8 mouse cellular contexts compared by ENCODE assay signal in genomic region chrX:38249640-38250351, GRCm38 (mm10). TPM values are rescaled to one million over a fixed set of nuclear protein-coding genes. Genes with fewer than 3 reads are reported as not detected.
DNase-seq lines count a peak whose midpoint lies in the region; ATAC-seq and TF ChIP-seq lines count a peak whose summit lies in the region.

No protein-coding gene starts in this region.

- ATAC-seq in G1E (ENCODE audit: extremely low read depth, insufficient number of reproducible peaks, low FRiP score, poor library complexity, severe bottlenecking): no peak
- no peak for ATAC-seq in liver, postnatal 0 days
- ATAC-seq in neural tube, embryonic 13.5 days (ENCODE audit: low read depth): 0 out of 2 replicates have a peak, but pooled peaks have one; percentile 28
- ATAC-seq in erythroid progenitor cell, adult 5-6 weeks (replicated peaks; ENCODE audit: low FRiP score, poor library complexity, severe bottlenecking): no peak

- peaks cover 4% of the 10 kb centered on the region; the same call in 1 of the 2 replicates for H3K4me1 ChIP-seq in G1E (ENCODE audit: insufficient read depth, low read depth, low read length)
- H3K4me1 ChIP-seq in kidney, adult 2 months (ENCODE audit: control insufficient read depth, insufficient read depth, low read length): no peaks in the 10 kb centered on the region
- H3K4me1 ChIP-seq in liver, postnatal 0 days (ENCODE audit: insufficient read depth): no peaks in the 10 kb centered on the region
- peaks cover 21% of the 10 kb centered on the region for H3K4me1 ChIP-seq in neural tube, embryonic 13.5 days (replicated peaks)

- TF ChIP-seq POLR2A in kidney, adult 2 months (IDR thresholded peaks at IDR 0.05; ENCODE audit: low read depth, low read length): no peak

- no peak for TF ChIP-seq EP300 in liver, postnatal 0 days (IDR thresholded peaks at IDR 0.05; ENCODE audit: low read depth)

- H3K4me2 ChIP-seq in liver, postnatal 0 days (ENCODE audit: low read depth, low read length): 0 out of 2 replicates have a peak overlapping the region, but pooled peaks have one; percentile 66
- H3K4me2 ChIP-seq in neural tube, embryonic 13.5 days: peak overlapping the region; percentile 70

- no peak overlapping the region for H3K27ac ChIP-seq in kidney, adult 2 months (ENCODE audit: insufficient read depth, low read depth, low read length)
- H3K27ac ChIP-seq in liver, postnatal 0 days (ENCODE audit: low read depth): no peak overlapping the region
- no peak overlapping the region for H3K27ac ChIP-seq in neural tube, embryonic 13.5 days (replicated peaks)

- no peaks in the 10 kb centered on the region for H3K9me3 ChIP-seq in G1E (replicated peaks)
- no peaks in the 10 kb centered on the region for H3K9me3 ChIP-seq in liver, postnatal 0 days (ENCODE audit: low read length)
- H3K9me3 ChIP-seq in neural tube, embryonic 13.5 days: no peaks in the 10 kb centered on the region

- no peaks in the 10 kb centered on the region for H3K36me3 ChIP-seq in G1E (replicated peaks)
- no peaks in the 10 kb centered on the region for H3K36me3 ChIP-seq in kidney, adult 2 months (ENCODE audit: control insufficient read depth, insufficient read depth, low read length)
- no peaks in the 10 kb centered on the region for H3K36me3 ChIP-seq in liver, postnatal 0 days (replicated peaks; ENCODE audit: insufficient read depth, low read length)
- no peaks in the 10 kb centered on the region for H3K36me3 ChIP-seq in neural tube, embryonic 13.5 days

- peak; percentile 34 for TF ChIP-seq CTCF in G1E (IDR thresholded peaks at IDR 0.05; ENCODE audit: low read depth, low read length)
- TF ChIP-seq CTCF in kidney, adult 2 months (conservative IDR thresholded peaks at IDR 0.05; ENCODE audit: insufficient read depth, insufficient read length, low read depth, low read length): peak; percentile 56
- TF ChIP-seq CTCF in liver, postnatal 0 days (IDR thresholded peaks at IDR 0.05; ENCODE audit: low read depth): peak; percentile 66

- peaks cover 15% of the 10 kb centered on the region; the same call in 1 of the 2 replicates for H3K27me3 ChIP-seq in G1E (ENCODE audit: insufficient read depth, low read length)
- no peaks in the 10 kb centered on the region; the same call in 1 of the 2 replicates for H3K27me3 ChIP-seq in kidney, adult 2 months (replicated peaks; ENCODE audit: control insufficient read depth, insufficient read depth, low read length)
- peaks cover 12% of the 10 kb centered on the region; the same call in 1 of the 2 replicates for H3K27me3 ChIP-seq in liver, postnatal 0 days (ENCODE audit: insufficient read depth, low read length)
- H3K27me3 ChIP-seq in neural tube, embryonic 13.5 days: peaks cover 5% of the 10 kb centered on the region; the same call in 1 of the 2 replicates

- no peak overlapping the region for H3K4me3 ChIP-seq in G1E (ENCODE audit: low read depth, low read length)
- no peak overlapping the region for H3K4me3 ChIP-seq in kidney, adult 2 months (ENCODE audit: insufficient read depth, low read depth, low read length)
- H3K4me3 ChIP-seq in liver, postnatal 0 days (ENCODE audit: low read depth, low read length): no peak overlapping the region
- H3K4me3 ChIP-seq in neural tube, embryonic 13.5 days: peak overlapping the region; percentile 46

- peak; percentile 71 to 73 for DNase-seq in B cell, adult 2 months
- DNase-seq in G1E (ENCODE audit: low spot score): peak; percentile 3
- DNase-seq in cerebellum, postnatal 14 days: peak; percentile 44 to 74
- peak; percentile 56 for DNase-seq in gastrocnemius, postnatal 10 days
- peak; percentile 18 for DNase-seq in kidney, adult 2 months
- peak; percentile 59 for DNase-seq in liver, postnatal 0 days

- H3K9ac ChIP-seq in liver, postnatal 0 days (replicated peaks): no peak overlapping the region
- peak overlapping the region; percentile 70; the same call in 1 of the 2 replicates for H3K9ac ChIP-seq in neural tube, embryonic 13.5 days

- WGBS in kidney, adult 2 months: 16% methylated on average over 16 of the region's 16 CpGs
- 17% methylated on average over 16 of the region's 16 CpGs for WGBS in liver, postnatal 0 days (ENCODE audit: insufficient replicate concordance)
- WGBS in neural tube, embryonic 13.5 days: 20% methylated on average over 14 of the region's 16 CpGs

RNA-seq across cellular contexts. Expression of gene Tmem255a, which starts 2.4 kb away (rescaled TPM):
- total RNA-seq in G1E (2014; fragmentation: Nextera tagmentation): not detected in 2 replicates
- 0.11 and 0.12 TPM in 2 replicates for total RNA-seq in G1E (2017)
- polyA plus RNA-seq in G1E (2012): not detected in 2 replicates
- 10 to 100 TPM in 1 of 2 experiments, 1 to 10 TPM in 1; 8.7 to 11.5 TPM for total RNA-seq in gastrocnemius, postnatal 10 days (2021)
- polyA plus RNA-seq in kidney, adult 2 months (2012; rRNA removed): 0.17 and 0.22 TPM in 2 replicates
- 2.4 and 2.7 TPM in 2 replicates for polyA plus RNA-seq in liver, postnatal 0 days (2015; fragmentation: Nextera tagmentation; extraction: Ambion mirVana)
- 43.8 and 44.0 TPM in 2 replicates for polyA plus RNA-seq in neural tube, embryonic 13.5 days (2015; fragmentation: Nextera tagmentation; extraction: Ambion mirVana)
- total RNA-seq in erythroid progenitor cell, adult 5-6 weeks (2015; ENCODE audit: low replicate concordance): not detected in 2 replicates
- 0.91 TPM in 1 of 2 replicates, not detected in the other for total RNA-seq in erythroid progenitor cell, adult 5-6 weeks (2017; ENCODE audit: low replicate concordance)

Comparison
In these comparisons a context has a peak if more than half of its experiments do, and no peak if none do; other contexts are left out.
1. DNase-seq: peak in every context shown above with its lines; median percentile 72 in B cell, adult 2 months; 59 in cerebellum, postnatal 14 days; 59 in liver, postnatal 0 days; 56 in gastrocnemius, postnatal 10 days; 18 in kidney, adult 2 months; 3 in G1E.
2. RNA of gene Tmem255a, which starts 2.4 kb away (polyA plus RNA-seq): 43.8 to 44.0 TPM in neural tube, embryonic 13.5 days; 2.4 to 2.7 TPM in liver, postnatal 0 days, 0.17 to 0.22 TPM in kidney, adult 2 months and not detected in G1E; every median in the first group is over 10 times any median in the second.
3. Peak in every context shown above with its lines, with median percentiles within 50 percentile points of each other: CTCF ChIP-seq.